Mouse (Mus musculus): Measurements from ENCODE around the gene Mmp13.
"Not testable (repeated sequence)": the region's sequence is repeated elsewhere in the genome, so short reads cannot be mapped to it uniquely, and the experiment has no call there.

Mmp13 gene

GRCm38 (mm10) chr9:7272214-7272613 lies at the start of gene Mmp13:
Mmp13 (plus strand) TSS chr9:7272514.
- in situ Hi-C loops (cut with MboI; ENCODE audit: unreplicated experiment in 2 of 2): no loop called here

GRCm38 (mm10) chr9:7238619-7239018 lies 33.7 kb upstream of the Mmp13 start:
- in situ Hi-C loops (cut with MboI; ENCODE audit: unreplicated experiment in 2 of 2): no loop called here

GRCm38 (mm10) chr9:7239967-7240366 lies 32.3 kb upstream of the Mmp13 start:
- in situ Hi-C loops (cut with MboI; ENCODE audit: unreplicated experiment in 2 of 2): no loop called here

GRCm38 (mm10) chr9:7252797-7253654 lies 19.3 kb upstream of the Mmp13 start:
- in situ Hi-C loops (cut with MboI; ENCODE audit: unreplicated experiment in 2 of 2): loop anchor here (5.0 to 10.0 kb wide), 3 partner anchors 152 to 339 kb away; no protein-coding TSS in a partner anchor

DNA sequence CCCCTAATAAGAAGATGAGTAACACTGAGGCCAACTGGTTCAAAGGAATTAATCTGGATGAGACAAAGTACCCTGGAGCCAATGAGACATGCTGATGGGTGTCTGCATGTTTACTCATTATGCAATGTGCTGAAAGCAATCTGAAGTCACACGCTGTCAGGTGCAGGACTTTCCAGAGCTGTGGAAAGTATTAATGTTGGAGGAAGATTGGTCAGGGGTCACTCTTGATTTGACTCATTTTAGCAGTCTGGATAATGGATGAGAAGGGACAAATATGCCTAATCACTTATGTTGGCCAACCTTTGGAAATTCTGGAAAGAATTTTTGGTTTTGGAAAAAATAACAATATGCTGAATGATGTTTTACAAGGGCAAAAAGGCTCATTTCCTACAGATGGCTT lies 10.6 kb upstream of the Mmp13 start:
- in situ Hi-C loops (cut with MboI; ENCODE audit: unreplicated experiment in 2 of 2): no loop called here

- in situ Hi-C loops (cut with MboI; ENCODE audit: unreplicated experiment in 2 of 2): no loop called here
These were observed 2.2 kb upstream of the Mmp13 start for GRCm38 (mm10) chr9:7270071-7270470.

- in situ Hi-C loops (cut with MboI; ENCODE audit: unreplicated experiment in 2 of 2): no loop called here
These were observed 10.4 kb downstream of the Mmp13 start for GRCm38 (mm10) chr9:7282565-7283302.

- in situ Hi-C loops (cut with MboI; ENCODE audit: unreplicated experiment in 2 of 2): not testable (repeated sequence)
These were observed 11.0 kb downstream of the Mmp13 start for GRCm38 (mm10) chr9:7283303-7283684.

DNA sequence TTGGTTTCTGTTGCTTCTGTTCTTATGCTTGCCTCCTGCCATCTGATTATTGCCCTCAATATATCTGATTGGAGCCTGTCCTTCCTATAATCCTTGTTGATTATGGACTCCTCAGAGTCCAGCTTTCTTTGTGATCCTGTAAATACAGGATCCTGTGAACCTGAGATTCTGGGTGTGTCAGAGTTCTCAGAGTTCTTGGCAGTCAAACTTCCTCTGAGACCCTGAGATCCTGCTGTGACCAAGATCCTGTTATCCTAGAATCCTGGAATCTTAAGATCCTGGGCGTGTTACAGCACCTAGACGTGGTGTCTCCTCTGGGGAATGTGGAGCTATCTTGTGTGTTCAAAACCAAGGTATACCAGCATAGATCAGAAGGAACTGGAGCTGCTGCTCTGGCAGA lies 17.2 kb downstream of the Mmp13 start:
- in situ Hi-C loops (cut with MboI; ENCODE audit: unreplicated experiment in 2 of 2): no loop called here

DNA sequence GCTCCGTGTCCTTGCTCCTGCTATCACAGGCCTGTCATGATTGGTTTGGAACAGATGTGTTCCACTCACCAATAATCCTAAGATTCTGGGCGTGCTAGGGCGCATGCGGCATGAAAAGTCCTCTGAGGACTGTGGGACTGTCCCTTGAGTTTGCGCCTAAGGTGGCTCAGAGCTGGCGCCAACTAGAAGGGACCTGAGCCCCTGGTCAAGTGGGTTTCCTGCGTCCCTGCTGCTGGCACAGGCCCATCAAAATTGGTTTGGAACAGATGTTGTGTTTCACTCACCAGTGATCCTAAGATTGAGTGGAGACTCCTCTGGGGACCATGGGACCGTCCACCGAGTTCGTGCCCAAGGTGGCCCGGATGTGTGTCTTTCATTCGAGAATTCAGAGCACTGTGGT lies 17.6 kb downstream of the Mmp13 start:
- in situ Hi-C loops (cut with MboI; ENCODE audit: unreplicated experiment in 2 of 2): loop anchor here in 1 of 2 experiments (5.0 kb wide), 1 partner anchor 307 kb away; no protein-coding TSS in a partner anchor

GRCm38 (mm10) chr9:7292132-7292531 lies 19.8 kb downstream of the Mmp13 start:
- in situ Hi-C loops (cut with MboI; ENCODE audit: unreplicated experiment in 2 of 2): loop anchor here in 1 of 2 experiments (5.0 kb wide), 1 partner anchor 305 kb away; no protein-coding TSS in a partner anchor

- in situ Hi-C loops (cut with MboI; ENCODE audit: unreplicated experiment in 2 of 2): loop anchor here in 1 of 2 experiments (10.0 kb wide), 1 partner anchor 263 kb away; no protein-coding TSS in a partner anchor
These were observed 59.5 kb downstream of the Mmp13 start for GRCm38 (mm10) chr9:7331847-7332246.
